Mouse (Mus musculus) kidney, postnatal 0 days (tissue): ENCODE measurements around the gene Mb. TPM values are rescaled to one million over a fixed set of nuclear protein-coding genes. Genes with fewer than 3 reads are reported as not detected.

Source experiments
- ATAC-seq: fragments of 200-750 bp; cut with Nextera tagmentation; replicated peaks from 2 replicates; pipeline ENCODE4 v1.8.0; 2017; ENCODE audit warnings: low read depth, moderate number of reproducible peaks, moderate TSS enrichment, moderate library complexity; ENCODE audit not compliant: low FRiP score
- DNase-seq: peaks from one replicate; pipeline ENCODE4 v3.0.0-alpha.2; 2016; ENCODE audit warnings: low spot score
- H3K27ac ChIP-seq: fragments of 300-500 bp; sonication (generic); 2 replicates; pipeline ENCODE4 v1.5.1; 2014; ENCODE audit warnings: mild to moderate bottlenecking
- H3K27me3 ChIP-seq: fragments of 300-500 bp; sonication (generic); 2 replicates; pipeline ENCODE4 v1.6.1; 2014; ENCODE audit warnings: low read length, mixed read lengths; ENCODE audit not compliant: insufficient read depth
- H3K36me3 ChIP-seq: fragments of 300-500 bp; sonication (generic); 2 replicates; pipeline ENCODE4 v1.6.1; 2014; ENCODE audit warnings: low read length, mixed read lengths; ENCODE audit not compliant: insufficient read depth
- H3K4me1 ChIP-seq: fragments of 300-500 bp; sonication (generic); replicated peaks from 2 replicates; pipeline ENCODE4 v1.6.1; 2014; ENCODE audit warnings: antibody characterized with exemption, low read length, mixed read lengths; ENCODE audit not compliant: insufficient read depth
- H3K4me2 ChIP-seq: fragments of 300-500 bp; sonication (generic); 2 replicates; pipeline ENCODE4 v1.6.1; 2014; ENCODE audit warnings: mild to moderate bottlenecking, low read length, moderate library complexity, mixed read lengths
- H3K4me3 ChIP-seq: fragments of 300-500 bp; sonication (generic); replicated peaks from 2 replicates; pipeline ENCODE4 v1.5.1; 2014; ENCODE audit warnings: low read depth, low read length
- H3K9ac ChIP-seq: fragments of 300-500 bp; sonication (generic); 2 replicates; pipeline ENCODE4 v1.6.1; 2014; ENCODE audit warnings: low read depth, low read length
- H3K9me3 ChIP-seq: fragments of 300-500 bp; sonication (generic); replicated peaks from 2 replicates; pipeline ENCODE4 v1.6.1; 2016; ENCODE audit warnings: low read length, inconsistent platforms, mixed read lengths
- CTCF ChIP-seq: IDR thresholded peaks from 2 replicates; pipeline ENCODE4 v1.5.1; 2016; ENCODE audit warnings: antibody characterized with exemption, low read depth, mild to moderate bottlenecking, moderate library complexity
- WGBS: fragments of 180-500 bp; shearing (Covaris S2); extraction: QIAGEN DNeasy Blood & Tissue Kit; methylation state at CpG from one replicate; pipeline ENCODE4 v1.1.7; 2014; 5-methylcytosine and 5-hydroxymethylcytosine counted together
- polyA plus RNA-seq: library from polyadenylated mRNA; unstranded; fragments of >200 nt; fragmentation: Nextera tagmentation; extraction: Ambion mirVana; gene quantifications from 2 replicates; pipeline ENCODE4 v1.2.1, GENCODE M21; 2015

The Mb gene
- polyA plus RNA-seq, 1 experiment from 2014 or later, result 0.76 TPM

DNA sequence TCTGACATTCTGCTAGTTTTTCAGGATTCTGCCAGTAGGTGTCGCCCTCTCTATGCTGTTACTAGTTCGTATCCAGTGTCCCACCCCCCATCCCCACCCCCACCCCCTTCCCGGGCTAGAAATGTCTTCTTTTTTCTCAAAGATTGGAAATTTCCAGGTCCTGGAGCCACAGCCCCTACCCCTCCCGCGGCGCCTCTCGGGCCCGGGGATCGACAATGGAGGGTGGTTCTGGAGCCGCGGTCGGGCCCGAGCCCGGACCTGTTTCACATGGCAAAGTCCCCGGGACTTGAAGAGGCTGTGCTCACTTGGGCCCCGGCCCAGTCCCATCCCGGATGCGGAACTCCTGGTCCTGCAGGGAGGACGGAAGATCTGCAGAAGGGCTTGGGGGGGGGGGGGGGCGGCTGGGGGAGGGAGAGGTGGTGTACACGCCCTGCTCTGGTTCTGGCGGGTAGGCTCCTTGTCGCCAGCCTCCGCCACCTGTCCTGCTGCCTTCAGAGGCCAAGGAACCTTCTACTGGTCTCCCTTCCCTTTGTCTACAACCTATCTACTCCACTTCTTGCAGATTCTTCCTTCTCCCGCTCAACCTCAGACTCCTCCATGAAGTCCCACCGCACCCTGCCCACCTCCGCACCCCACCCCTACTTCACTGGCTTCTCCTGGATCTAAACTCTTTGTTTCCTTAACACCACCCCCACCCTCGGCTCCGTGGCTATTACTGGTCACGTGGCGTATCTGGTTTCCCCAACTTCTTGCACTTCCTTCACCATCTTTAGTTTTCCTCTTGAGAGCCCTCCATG lies 76.4 kb downstream of the Mb start:
- ATAC-seq, result peak; percentile 88
- Histone ChIP-seq H3K36me3 (no peaks in the 10 kb centered on the region), H3K4me3 (peak overlapping the region; percentile 55), H3K4me2 (peak overlapping the region; percentile 83), H3K9ac (peak overlapping the region; percentile 77), H3K4me1 (0 out of 2 replicates have a peak, but pooled peaks cover 3% of the 10 kb centered on the region), H3K27ac (peak overlapping the region; percentile 84), H3K9me3 (no peaks in the 10 kb centered on the region), H3K27me3 (no peaks in the 10 kb centered on the region)
- WGBS, result 4% methylated on average over 29 of the region's 31 CpGs
- peak; percentile 75 for TF ChIP-seq CTCF
- peak; percentile 89 for DNase-seq

DNA sequence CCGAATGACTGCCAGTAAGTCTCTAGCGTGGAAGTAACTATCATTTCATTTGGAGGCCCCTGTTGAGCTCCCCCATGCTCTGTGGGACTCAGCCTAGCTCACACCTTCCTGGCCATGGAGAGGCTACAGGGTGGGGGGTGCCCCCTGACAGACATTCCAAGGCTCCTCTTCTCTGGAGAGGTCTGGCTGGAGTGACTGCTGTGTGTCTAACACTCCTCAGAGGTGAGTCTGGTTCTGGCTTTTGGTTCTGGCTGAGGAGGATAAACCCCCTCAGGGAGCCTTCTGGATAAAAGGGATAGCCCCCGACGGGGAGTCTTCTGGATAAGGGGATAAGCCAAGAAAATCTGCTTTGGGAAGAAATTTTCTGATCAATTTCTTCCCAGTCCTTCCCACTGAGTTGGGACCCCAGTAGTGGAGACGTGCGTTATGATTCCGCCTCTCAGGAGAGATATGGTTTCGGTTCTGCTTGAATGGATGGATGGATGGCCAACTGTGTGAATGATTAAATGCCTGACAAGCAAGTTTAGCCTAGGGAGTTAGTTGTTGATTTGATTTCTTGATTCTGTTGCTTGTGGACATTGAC lies 77.1 kb downstream of the Mb start:
- DNase-seq (no peak), ATAC-seq (no peak; the same call in 1 of the 2 replicates)
- Histone ChIP-seq H3K4me2 (peak overlapping the region; percentile 83; the same call in 1 of the 2 replicates), H3K9me3 (no peaks in the 10 kb centered on the region), H3K27ac (no peak overlapping the region), H3K36me3 (no peaks in the 10 kb centered on the region), H3K27me3 (no peaks in the 10 kb centered on the region), H3K9ac (peak overlapping the region; percentile 77), H3K4me1 (0 out of 2 replicates have a peak, but pooled peaks cover 3% of the 10 kb centered on the region), H3K4me3 (peak overlapping the region; percentile 55)
- TF ChIP-seq CTCF, result no peak
- 21% methylated on average over 8 of the region's 8 CpGs for WGBS

GRCm38 (mm10) chr15:76972661-76973060 lies 77.8 kb downstream of the Mb start:
- H3K4me2 ChIP-seq, result no peak overlapping the region
- no peaks in the 10 kb centered on the region for H3K9me3 ChIP-seq
- 0 out of 2 replicates have a peak, but pooled peaks cover 3% of the 10 kb centered on the region for H3K4me1 ChIP-seq
- no peak for TF ChIP-seq CTCF
- 87% methylated on average over 4 of the region's 4 CpGs for WGBS
- no peak for DNase-seq
- no peak overlapping the region for H3K27ac ChIP-seq
- no peak overlapping the region for H3K9ac ChIP-seq
- H3K36me3 ChIP-seq, result no peaks in the 10 kb centered on the region
- ATAC-seq, result no peak
- H3K4me3 ChIP-seq, result no peak overlapping the region
- H3K27me3 ChIP-seq, result no peaks in the 10 kb centered on the region

Other genes starting within 250 kb of the Mb start
- gene Zfp251, start 179.2 kb downstream of the Mb start, polyA plus RNA-seq, result 15.4 and 15.6 TPM in 2 replicates
- gene Zfp7, start 171.4 kb downstream of the Mb start, polyA plus RNA-seq, result 14.3 and 15.3 TPM in 2 replicates
- gene Gm49527, start 171.3 kb downstream of the Mb start, polyA plus RNA-seq, result 0.88 and 1.7 TPM in 2 replicates
- 9.5 and 10.4 TPM in 2 replicates for gene Zfp647, start 125.2 kb downstream of the Mb start, polyA plus RNA-seq
- 74.6 and 76.0 TPM in 2 replicates for gene 1110038F14Rik, start 102.2 kb downstream of the Mb start, polyA plus RNA-seq
- gene Apol6, start 5.9 kb downstream of the Mb start, polyA plus RNA-seq, result 0.08 TPM in 1 of 2 replicates, not detected in the other